Mouse (Mus musculus) mouse embryonic stem cell (cell line): ENCODE measurements around the gene Syt12.
"Not testable (repeated sequence)": the region's sequence is repeated elsewhere in the genome, so short reads cannot be mapped to it uniquely, and the experiment has no call there.

ENCODE experiments used
- in situ Hi-C, 2 experiments: fragments of 300-500 bp; cut with MboI; formaldehyde crosslinking; loops; 1 replicate in 1 of 2; 3 replicates in 1 of 2; pipeline ENCODE4 v1.14.3; 2019 to 2020; ENCODE audit warnings: low sequenced_read_pairs in 2 of 2, low pct_unique_long_range_greater_than_20kb in 1 of 2, mixed read lengths in 1 of 2; ENCODE audit not compliant: unreplicated experiment in 1 of 2

The Syt12 gene

DNA sequence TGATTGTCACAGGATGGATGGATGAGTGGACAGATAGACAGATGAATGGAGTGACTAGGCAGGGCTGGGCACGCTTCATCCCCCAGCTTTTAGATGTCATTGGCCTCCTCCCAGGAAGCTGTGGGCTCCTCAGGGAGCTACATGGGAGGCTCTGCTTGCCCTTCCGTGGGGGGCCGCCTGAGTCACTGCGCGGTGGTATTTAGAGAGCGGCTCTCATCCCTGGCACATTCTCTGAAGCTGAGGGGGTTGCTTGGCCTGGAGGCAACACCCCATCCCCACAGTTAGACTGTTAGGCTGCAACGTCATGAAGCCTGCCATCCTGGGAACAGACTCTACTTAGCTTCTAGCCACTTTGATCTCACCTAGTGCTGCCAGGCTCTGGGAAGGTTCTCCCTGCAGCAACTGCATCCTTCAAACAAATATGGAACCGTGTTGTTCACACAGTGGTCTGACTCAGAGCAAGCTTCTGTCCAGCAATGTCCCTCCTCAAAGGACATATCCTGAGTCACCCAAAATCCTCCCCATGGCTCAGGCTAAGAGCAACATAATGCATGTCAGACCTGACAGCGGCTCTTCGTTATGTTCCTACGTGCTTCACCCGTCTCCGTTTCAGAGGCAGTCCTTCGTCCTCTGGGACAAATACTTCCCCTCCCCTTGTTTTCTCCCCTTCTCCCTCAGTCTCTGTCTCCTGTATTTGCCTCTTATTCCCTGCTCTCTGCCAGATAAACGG lies 22.0 kb downstream of the Syt12 start:
- in situ Hi-C loops = no loop called here

DNA sequence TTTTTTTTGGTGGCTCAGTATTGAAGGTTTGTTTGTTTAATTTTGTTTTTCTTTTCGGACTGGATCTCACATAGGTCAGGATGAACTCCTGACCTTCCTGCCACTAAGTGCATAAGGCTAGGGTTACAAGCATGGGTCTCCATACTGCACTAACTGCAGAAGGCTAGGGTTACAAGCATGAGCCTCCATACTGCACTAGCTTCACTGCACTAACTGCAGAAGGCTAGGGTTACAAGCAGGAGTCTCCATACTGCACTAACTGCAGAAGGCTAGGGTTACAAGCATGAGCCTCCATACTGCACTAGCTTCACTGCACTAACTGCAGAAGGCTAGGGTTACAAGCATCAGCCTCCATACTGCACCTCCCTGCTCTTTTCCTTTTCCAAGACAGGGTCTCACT lies 23.2 kb downstream of the Syt12 start:
- in situ Hi-C loops = not testable (repeated sequence)

DNA sequence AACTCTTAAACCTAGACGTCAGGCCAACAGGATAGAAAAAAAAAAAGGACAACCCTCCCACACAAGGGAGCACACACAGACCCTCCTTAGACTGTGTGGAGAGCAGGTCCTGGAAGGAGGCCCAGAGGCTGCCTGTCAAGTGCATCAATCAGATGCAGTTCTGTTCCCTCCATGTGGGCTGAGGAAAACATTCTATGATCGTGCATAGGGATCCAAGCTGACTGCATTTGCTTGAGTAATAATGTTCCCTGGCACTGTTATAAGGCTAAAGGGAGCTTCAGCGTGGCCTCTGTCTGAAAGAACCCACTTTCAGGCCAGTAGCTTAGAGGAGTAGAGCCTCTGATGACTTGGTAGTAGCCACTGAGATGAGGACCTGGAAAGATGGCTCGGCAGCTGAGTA lies 24.7 kb downstream of the Syt12 start:
- in situ Hi-C loops = no loop called here

DNA sequence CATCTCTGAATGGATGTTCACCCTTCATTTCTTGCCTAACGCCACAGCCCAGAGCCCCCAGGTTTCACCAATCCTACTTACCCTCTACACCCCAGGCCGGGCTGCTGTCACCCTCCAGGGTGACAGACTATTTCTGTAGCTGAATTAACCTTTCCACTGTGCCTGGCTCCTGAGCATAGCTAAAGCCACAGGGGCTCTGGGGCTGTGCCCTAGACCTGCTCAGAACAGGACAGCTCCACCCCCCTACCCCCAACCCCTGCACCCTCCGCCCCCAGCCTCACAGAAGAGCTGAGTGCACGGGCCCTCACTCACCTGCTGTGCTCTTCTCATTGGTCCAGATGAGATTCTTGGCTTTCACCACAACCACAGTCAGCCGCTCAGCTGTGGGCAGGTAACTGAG lies 25.3 kb downstream of the Syt12 start:
- in situ Hi-C loops = no loop called here

DNA sequence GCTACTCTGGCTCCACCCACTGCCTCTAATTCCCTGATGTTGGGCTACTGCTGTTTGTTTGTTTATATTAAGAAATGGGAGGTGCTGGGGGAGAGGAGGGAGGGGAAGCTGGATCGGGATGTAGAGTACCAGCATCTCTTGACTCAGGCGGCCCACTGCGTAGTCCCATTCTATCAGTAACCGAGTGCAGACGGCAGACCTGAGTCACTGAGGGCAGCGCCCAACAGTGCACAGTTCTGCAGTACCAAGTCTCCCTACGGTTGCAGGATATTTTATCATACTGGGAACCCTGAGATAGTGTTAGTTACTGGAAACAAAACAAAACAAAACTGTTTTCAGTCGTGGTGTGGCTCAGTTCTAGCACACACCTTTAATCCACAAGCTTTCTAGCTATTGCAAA lies 26.1 kb downstream of the Syt12 start:
- in situ Hi-C loops = no loop called here

DNA sequence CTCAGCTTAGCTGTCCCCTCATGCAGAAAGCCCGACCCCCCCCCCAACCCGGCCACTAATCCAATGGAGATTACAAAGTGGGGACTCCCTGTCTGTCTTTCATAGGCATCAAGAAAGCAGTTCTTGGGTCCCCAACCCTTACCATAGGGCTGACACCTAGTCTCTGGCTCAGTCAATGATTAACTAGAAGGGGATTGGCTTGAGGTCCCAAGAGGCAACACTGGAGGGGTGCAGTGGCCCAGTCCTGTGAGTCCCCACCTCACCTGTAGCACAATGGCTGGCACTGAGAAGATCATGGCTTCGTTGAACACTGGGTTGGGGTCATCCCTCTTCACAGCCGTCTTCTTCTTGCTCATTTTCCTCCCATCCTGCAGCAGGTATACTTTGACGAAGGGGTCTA lies 26.6 kb downstream of the Syt12 start:
- in situ Hi-C loops = no loop called here

DNA sequence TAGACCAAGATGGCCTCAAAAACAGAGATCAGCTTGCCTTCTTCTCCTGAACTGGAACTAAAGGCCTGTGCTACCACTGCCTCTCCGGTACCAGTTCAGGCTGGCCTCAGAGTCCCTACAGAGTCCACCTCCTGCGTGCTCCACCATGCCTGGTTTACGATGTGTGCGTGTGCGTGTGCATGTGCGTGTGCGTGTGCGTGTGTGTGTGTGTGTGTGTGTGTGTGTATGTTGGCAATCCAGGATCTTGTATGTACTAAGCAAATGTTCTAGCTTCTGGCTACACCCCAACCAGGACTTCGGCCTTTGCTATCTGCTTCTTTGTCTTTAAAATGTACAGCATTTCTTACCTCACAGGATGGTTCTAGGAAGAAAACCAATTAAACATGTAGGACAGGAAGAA lies 28.0 kb downstream of the Syt12 start:
- in situ Hi-C loops = no loop called here

DNA sequence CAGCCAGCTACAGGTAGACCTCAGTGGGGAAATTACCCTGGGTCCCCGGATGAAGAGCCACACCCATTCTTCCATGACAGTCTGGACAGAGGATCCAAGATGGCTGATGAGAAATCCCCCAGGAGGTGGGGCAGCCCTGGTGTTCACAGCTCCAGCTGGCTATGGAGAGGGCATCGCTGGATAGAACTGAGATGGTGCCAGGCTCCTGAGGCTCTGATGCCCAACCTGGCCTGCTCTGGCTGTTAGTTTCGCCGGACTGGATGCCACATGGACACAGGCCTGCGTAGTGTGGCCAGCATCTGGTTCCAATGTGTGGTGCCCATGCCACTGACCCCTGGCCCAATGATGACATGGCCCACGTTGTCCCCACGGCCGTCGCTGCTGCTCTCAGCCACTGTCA lies 29.8 kb downstream of the Syt12 start:
- in situ Hi-C loops = no loop called here

DNA sequence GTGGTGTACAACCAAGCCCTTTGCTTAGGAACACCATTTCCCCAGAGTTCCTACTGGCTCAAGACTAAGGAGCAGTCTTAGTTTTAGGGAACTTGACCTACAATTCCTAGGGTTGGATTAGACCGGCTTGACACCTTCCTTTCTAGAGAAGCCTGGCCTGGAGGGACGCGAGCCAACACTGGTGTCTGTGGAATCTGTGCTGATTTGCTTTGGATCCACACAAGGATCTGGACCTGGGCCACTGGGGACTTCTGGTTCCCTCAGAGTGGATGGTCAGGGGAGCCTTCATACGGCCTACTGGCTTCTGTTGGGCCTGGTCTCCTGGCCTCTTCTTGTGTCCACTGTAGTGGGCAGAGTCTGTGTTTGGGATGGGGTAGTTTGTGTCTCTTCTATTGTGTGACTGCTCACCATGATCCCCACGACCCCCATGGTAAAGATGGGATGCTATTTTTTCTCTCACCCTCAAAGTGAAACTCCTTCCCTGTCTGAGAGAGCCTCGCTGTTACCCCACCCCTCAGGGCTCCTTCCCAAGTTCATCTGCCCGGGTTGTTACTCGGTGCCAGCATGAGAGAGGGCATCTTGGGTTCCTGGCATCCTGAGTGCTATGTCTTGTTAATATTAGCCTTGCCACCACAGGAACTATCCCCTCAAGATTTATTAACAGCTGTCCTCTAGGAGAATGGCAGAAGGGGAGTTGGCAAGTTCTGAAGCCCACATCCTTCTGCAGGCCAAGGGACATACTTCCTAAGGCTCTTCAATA lies 30.4 kb downstream of the Syt12 start:
- in situ Hi-C loops = no loop called here

DNA sequence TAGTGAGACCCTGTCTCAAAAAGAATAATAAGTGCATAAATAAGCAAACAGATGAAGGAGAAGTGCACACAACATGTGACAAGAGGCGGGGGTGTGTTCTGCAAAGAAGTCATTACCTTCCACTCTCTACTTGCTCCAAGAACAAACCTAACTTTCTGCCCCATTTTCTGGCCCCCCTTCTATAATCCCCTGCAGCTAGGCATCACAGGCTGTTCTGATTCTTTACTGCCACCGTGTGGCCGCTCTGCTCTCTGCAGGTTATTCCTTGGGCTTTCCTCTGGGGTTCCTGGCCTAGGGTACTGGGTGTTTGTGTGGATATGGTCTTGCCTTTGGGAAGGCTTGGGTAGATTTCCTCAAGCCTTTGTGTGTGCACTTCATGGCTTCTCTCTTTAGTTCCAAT lies 34.8 kb downstream of the Syt12 start:
- in situ Hi-C loops = no loop called here

DNA sequence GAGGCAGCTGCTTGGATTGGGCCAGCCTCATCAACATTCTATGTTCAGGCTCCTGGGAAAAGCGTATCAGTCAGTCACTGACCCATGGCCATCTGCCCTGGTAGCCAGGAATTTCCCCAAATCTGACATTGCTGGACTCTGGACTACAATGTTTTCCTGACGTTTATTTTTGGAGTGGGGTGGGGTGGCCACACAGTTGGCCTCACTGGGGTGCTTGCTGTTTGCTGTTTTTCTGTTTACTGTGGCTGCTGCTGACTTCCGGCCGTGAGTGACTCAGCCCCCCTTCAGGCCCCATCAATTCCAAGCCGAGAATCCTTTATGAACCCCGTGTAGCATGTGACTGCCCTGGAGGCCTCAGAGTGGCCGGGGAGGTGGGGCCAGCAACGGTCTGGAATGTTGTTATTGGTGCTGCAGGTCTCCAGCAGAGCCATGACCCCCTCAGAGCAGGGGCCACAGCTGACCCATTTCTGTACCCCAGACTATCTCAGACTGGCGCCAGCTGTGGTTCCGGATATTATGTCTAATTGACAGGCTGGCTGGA lies 35.6 kb downstream of the Syt12 start:
- in situ Hi-C loops = no loop called here

DNA sequence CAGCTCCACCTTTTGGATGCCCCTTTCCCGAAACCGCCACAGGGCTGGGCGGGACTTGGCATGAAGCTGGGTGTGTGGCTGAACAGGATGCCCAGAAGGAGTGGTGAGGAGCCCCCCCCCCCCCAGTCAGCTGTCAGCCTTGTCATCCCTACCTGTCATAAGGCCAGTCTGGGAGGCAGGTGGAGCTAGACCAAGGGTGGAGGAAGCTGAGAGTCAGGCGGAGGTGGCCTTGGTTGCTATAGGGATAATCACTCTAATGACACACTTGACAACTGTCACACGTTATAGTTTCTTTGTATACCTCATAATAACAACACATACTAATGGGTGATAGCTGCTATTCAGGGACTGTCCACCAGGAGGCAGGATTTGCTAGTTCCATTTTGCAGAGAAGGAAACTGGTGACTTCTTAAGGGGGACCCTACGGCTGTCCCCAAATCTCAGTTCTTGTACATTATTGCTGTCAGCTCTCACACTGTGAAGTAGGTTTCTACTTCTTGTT lies 36.1 kb downstream of the Syt12 start:
- in situ Hi-C loops = no loop called here

DNA sequence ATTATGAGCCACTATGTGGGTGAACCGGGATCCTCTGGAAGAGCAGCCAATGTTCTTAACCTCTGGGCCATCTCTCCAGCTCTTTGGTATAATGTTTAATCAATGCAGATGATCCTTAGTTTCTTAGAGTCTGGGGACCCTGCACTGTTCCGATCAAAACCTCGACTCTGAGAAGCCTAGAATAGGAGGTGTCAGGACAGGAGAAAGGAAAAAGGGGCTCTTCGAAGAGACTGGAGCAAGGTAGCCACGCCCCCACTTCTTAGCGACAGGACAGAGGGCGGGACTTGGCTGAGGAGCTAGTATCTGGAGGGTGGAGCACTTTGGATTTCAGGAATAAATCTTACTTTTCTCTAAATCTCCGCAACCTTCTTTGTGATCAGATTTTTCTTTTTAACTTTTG lies 37.0 kb downstream of the Syt12 start:
- in situ Hi-C loops = no loop called here

DNA sequence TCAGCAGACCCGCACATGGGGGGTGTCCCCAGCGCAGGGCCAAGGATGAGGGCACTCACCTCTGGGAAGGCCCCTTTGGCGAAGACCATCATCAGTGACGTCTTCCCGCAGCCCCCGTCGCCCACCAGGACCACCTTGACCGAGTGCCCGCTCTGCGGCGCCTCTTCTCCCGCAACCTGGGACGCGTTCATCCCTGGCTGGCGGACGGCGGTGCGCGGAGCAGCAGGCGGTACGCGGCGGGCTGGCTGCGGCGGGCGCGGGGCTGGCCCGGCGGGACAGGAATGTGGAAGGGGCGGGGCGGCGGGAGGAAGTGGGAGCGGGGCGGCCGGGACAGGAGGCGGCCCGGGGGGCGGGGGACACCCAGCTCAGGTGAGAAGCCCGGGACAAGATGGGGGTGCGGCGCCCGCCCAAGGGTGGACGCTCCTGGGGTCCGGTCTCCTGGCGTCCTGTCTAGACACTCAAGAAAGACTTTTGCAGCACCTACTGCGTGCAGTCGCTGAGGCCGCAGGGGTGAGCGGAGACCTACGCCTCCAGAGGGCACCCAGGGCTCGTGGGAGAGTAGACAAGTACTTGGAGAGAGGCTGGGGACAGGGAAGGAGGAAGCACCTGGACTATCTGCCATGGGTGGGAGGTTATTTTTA lies 38.0 kb downstream of the Syt12 start, which contains the start of gene Rhod:
Gene Rhod (minus strand): TSS at position 272 of the 641 bp plus-strand sequence.
- in situ Hi-C loops = no loop called here

DNA sequence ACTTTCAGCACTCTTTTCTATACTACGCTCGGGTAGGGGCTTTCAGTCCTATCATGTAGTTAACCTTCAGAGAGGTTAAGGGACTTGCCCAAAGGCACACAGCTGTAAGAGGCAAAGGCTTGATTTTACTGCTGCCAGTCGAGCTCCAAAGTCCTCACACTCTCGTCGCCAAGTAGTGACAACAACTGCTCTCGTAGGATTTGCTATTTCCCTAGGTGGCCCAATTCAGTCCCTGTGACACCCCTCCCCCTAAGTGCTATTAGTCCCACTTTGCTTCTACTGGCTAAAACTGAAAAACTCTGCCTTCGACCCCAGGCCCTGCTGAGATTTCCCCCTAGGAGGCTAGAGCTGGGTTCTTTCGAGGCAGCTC lies 38.5 kb downstream of the Syt12 start:
- in situ Hi-C loops = no loop called here

DNA sequence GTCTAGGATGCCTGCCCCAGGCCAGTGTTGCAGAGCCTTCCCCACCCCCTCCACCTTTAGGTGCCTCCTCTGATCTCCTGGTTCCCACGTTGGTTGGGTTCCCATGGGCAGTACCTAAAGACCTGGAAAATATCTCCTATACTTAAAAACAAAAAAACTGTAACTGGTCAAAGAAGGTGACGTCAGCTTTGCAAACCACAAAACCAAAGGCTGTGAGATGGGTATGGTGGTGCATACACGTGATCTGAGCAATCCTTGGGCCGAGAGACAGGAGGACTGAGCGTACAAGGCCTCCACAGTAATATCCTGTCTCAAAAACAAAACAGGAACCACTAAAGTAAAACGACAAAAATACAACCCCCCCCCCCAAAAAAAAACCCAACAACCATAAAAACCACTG lies 39.4 kb downstream of the Syt12 start:
- in situ Hi-C loops = no loop called here

DNA sequence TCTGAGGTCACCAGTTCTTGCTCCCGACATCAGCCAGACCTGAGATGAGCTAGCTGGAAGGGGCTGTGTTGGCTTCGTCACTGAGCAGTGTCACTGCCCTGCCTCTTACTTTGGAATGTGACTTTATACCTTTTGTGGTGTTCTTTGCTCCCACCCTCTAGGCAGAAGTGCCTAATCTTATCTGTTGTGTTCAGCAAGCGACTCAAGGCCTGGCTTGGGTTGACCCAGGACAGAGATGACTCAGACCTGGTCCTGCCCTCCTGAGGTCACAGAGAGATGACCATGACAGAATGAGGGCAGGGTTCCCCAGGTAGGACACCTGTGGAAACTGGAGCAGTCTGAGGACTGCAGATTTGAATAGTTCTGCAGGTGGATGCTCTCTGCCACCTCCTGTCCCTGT lies 41.0 kb downstream of the Syt12 start:
- in situ Hi-C loops = no loop called here

DNA sequence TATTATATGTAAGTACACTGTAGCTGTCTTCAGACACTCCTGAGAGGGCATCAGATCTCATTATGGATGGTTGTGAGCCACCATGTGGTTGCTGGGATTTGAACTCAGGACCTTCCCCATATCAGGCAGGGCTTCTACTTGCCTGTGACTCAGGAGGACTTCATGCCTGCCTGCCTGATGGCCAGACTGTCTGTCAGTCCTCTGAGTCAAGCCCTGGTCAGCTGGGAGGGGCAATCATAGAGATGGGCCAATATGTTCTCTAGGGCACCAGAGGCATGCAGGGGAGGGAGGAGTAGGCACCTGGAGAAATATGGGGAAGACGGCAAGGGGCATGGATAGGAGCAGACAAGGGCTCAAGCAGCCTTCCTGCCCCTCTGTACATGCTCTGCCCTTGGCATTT lies 42.2 kb downstream of the Syt12 start:
- in situ Hi-C loops = no loop called here

DNA sequence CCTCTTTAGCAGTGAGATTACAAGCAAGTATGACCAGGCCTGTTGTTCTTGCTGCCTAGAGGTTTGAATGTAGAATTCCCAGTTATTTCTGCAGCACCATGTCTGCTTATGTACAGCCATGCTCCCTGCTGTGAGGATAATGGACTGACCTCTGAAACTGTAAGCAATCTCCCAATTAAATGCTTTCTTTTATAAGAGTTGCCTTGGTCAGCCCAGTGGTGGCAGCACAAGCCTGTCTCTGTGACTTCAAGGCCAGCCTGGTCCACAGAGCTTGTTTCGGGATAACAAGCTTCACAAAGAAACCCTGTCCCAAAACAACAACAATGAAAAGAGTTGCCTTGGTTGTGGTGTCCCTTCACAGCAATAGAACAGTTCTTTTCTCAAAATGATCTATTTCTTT lies 43.5 kb downstream of the Syt12 start:
- in situ Hi-C loops = no loop called here
